Mouse (Mus musculus): ENCODE results near the gene Smarcc1. TPM values are rescaled to one million over a fixed set of nuclear protein-coding genes. Genes with fewer than 3 reads are reported as not detected.

The Smarcc1 gene
- polyA plus RNA-seq, 1 experiment, result 220 TPM

- Histone ChIP-seq H3K4me1 (ENCODE audit: control insufficient read depth, insufficient read depth, low read length) (peaks cover 2% of the 10 kb centered on the region), H3K36me3 (ENCODE audit: control insufficient read depth, insufficient read depth, low read length, poor library complexity, severe bottlenecking) (no peaks in the 10 kb centered on the region), H3K27me3 (ENCODE audit: control insufficient read depth, insufficient read depth, low read length, poor library complexity, severe bottlenecking) (0 out of 2 replicates have a peak, but pooled peaks cover 1% of the 10 kb centered on the region), H3K27ac (ENCODE audit: insufficient read depth, low read length) (no peak overlapping the region), H3K4me3 (ENCODE audit: low read depth, low read length) (peak overlapping the region; percentile 70), H3K9ac (ENCODE audit: low read depth, poor library complexity, severe bottlenecking) (peak overlapping the region; percentile 67), H3K9me3 (replicated peaks; ENCODE audit: control insufficient read depth, insufficient read depth, low read length, poor library complexity, severe bottlenecking) (no peaks in the 10 kb centered on the region)
- no peak for TF ChIP-seq EP300 (IDR thresholded peaks at IDR 0.05; ENCODE audit: insufficient read depth, low read depth, low read length)
- no peak for TF ChIP-seq POLR2A (IDR thresholded peaks at IDR 0.05; ENCODE audit: insufficient read depth, low read length)
- no peak for TF ChIP-seq CTCF (IDR thresholded peaks at IDR 0.05; ENCODE audit: low read depth, low read length)
Observed at GRCm38 (mm10) chr9:110244889-110245589, 127.5 kb downstream of the Smarcc1 start.

- H3K36me3 ChIP-seq (ENCODE audit: control insufficient read depth, insufficient read depth, low read length, poor library complexity, severe bottlenecking), result no peaks in the 10 kb centered on the region
- peak overlapping the region; percentile 70 for H3K4me3 ChIP-seq (ENCODE audit: low read depth, low read length)
- peak overlapping the region; percentile 67 for H3K9ac ChIP-seq (ENCODE audit: low read depth, poor library complexity, severe bottlenecking)
- H3K27ac ChIP-seq (ENCODE audit: insufficient read depth, low read length), result no peak overlapping the region
- no peaks in the 10 kb centered on the region for H3K9me3 ChIP-seq (replicated peaks; ENCODE audit: control insufficient read depth, insufficient read depth, low read length, poor library complexity, severe bottlenecking)
- H3K27me3 ChIP-seq (ENCODE audit: control insufficient read depth, insufficient read depth, low read length, poor library complexity, severe bottlenecking), result 0 out of 2 replicates have a peak, but pooled peaks cover 1% of the 10 kb centered on the region
- peaks cover 4% of the 10 kb centered on the region for H3K4me1 ChIP-seq (ENCODE audit: control insufficient read depth, insufficient read depth, low read length)
- TF ChIP-seq CTCF (IDR thresholded peaks at IDR 0.05; ENCODE audit: low read depth, low read length), result no peak
- no peak for TF ChIP-seq EP300 (IDR thresholded peaks at IDR 0.05; ENCODE audit: insufficient read depth, low read depth, low read length)
- TF ChIP-seq POLR2A (IDR thresholded peaks at IDR 0.05; ENCODE audit: insufficient read depth, low read length), result no peak
Observed at GRCm38 (mm10) chr9:110245590-110246320, 128.2 kb downstream of the Smarcc1 start.

GRCm38 (mm10) chr9:110246321-110246640, 128.8 kb downstream of the Smarcc1 start:
- H3K4me1 ChIP-seq (ENCODE audit: control insufficient read depth, insufficient read depth, low read length), result peaks cover 4% of the 10 kb centered on the region
- H3K27me3 ChIP-seq (ENCODE audit: control insufficient read depth, insufficient read depth, low read length, poor library complexity, severe bottlenecking), result 0 out of 2 replicates have a peak, but pooled peaks cover 1% of the 10 kb centered on the region
- no peak for TF ChIP-seq EP300 (IDR thresholded peaks at IDR 0.05; ENCODE audit: insufficient read depth, low read depth, low read length)
- no peak for TF ChIP-seq CTCF (IDR thresholded peaks at IDR 0.05; ENCODE audit: low read depth, low read length)
- TF ChIP-seq POLR2A (IDR thresholded peaks at IDR 0.05; ENCODE audit: insufficient read depth, low read length), result no peak
- H3K4me3 ChIP-seq (ENCODE audit: low read depth, low read length), result peak overlapping the region; percentile 50
- H3K36me3 ChIP-seq (ENCODE audit: control insufficient read depth, insufficient read depth, low read length, poor library complexity, severe bottlenecking), result no peaks in the 10 kb centered on the region
- H3K27ac ChIP-seq (ENCODE audit: insufficient read depth, low read length), result no peak overlapping the region
- no peaks in the 10 kb centered on the region for H3K9me3 ChIP-seq (replicated peaks; ENCODE audit: control insufficient read depth, insufficient read depth, low read length, poor library complexity, severe bottlenecking)
- no peak overlapping the region for H3K9ac ChIP-seq (ENCODE audit: low read depth, poor library complexity, severe bottlenecking)

DNA sequence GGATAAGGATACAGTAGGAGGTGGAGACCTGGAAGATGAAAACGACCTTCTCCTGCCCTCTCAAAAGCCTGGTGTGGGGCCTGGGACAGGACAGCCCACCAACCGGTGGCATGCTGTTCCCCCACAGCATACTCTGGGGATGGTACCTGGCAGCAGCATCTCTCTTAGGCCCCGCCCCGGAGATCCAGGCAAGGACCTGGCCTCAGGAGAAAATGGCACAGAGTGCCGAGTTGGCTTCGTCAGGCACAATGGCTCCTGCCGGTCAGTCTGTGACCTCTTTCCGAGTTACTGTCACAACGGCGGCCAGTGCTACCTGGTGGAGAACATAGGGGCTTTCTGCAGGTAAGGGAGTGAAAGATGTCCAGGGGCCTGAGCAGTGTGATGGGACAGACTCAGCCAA, 129.5 kb downstream of the Smarcc1 start:
- Histone ChIP-seq H3K36me3 (ENCODE audit: control insufficient read depth, insufficient read depth, low read length, poor library complexity, severe bottlenecking) (no peaks in the 10 kb centered on the region), H3K9me3 (replicated peaks; ENCODE audit: control insufficient read depth, insufficient read depth, low read length, poor library complexity, severe bottlenecking) (no peaks in the 10 kb centered on the region), H3K4me3 (ENCODE audit: low read depth, low read length) (no peak overlapping the region), H3K27ac (ENCODE audit: insufficient read depth, low read length) (no peak overlapping the region), H3K4me1 (ENCODE audit: control insufficient read depth, insufficient read depth, low read length) (peaks cover 4% of the 10 kb centered on the region), H3K27me3 (ENCODE audit: control insufficient read depth, insufficient read depth, low read length, poor library complexity, severe bottlenecking) (0 out of 2 replicates have a peak, but pooled peaks cover 1% of the 10 kb centered on the region), H3K9ac (ENCODE audit: low read depth, poor library complexity, severe bottlenecking) (no peak overlapping the region)
- TF ChIP-seq CTCF (IDR thresholded peaks at IDR 0.05; ENCODE audit: low read depth, low read length) (no peak), EP300 (IDR thresholded peaks at IDR 0.05; ENCODE audit: insufficient read depth, low read depth, low read length) (no peak), POLR2A (IDR thresholded peaks at IDR 0.05; ENCODE audit: insufficient read depth, low read length) (no peak)

DNA sequence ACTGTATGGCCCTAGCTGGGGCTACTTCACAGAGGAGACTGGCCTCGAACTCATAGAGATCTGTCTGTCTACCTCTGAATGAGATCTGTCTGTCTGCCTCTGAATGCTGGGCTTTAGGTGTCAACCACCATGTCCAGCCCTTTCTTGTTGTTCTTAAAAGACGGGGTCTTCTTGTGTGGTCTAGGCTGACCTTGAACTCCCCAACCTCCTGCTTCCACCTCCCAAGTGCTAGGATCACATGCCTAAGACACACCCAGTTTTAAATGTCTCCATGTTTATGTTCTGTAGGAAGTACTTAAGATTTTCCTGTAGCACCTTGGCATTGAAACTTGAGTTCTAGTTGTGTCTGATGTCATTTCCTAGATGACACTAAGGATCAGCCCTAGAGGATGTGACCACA, 131.4 kb downstream of the Smarcc1 start:
- Histone ChIP-seq H3K27ac (ENCODE audit: insufficient read depth, low read length) (no peak overlapping the region), H3K9ac (ENCODE audit: low read depth, poor library complexity, severe bottlenecking) (no peak overlapping the region), H3K27me3 (ENCODE audit: control insufficient read depth, insufficient read depth, low read length, poor library complexity, severe bottlenecking) (0 out of 2 replicates have a peak, but pooled peaks cover 1% of the 10 kb centered on the region), H3K9me3 (replicated peaks; ENCODE audit: control insufficient read depth, insufficient read depth, low read length, poor library complexity, severe bottlenecking) (no peaks in the 10 kb centered on the region), H3K36me3 (ENCODE audit: control insufficient read depth, insufficient read depth, low read length, poor library complexity, severe bottlenecking) (no peaks in the 10 kb centered on the region), H3K4me1 (ENCODE audit: control insufficient read depth, insufficient read depth, low read length) (peaks cover 4% of the 10 kb centered on the region), H3K4me3 (ENCODE audit: low read depth, low read length) (no peak overlapping the region)
- TF ChIP-seq EP300 (IDR thresholded peaks at IDR 0.05; ENCODE audit: insufficient read depth, low read depth, low read length) (no peak; the same call in 1 of the 2 replicates), POLR2A (IDR thresholded peaks at IDR 0.05; ENCODE audit: insufficient read depth, low read length) (no peak), CTCF (IDR thresholded peaks at IDR 0.05; ENCODE audit: low read depth, low read length) (no peak)
